Comparison of ENCODE assay signal across 9 mouse cellular contexts in genomic region chr14:4110426-4110825, GRCm38 (mm10). TPM values are rescaled to one million over a fixed set of nuclear protein-coding genes. Genes with fewer than 3 reads are reported as not detected.
DNase-seq lines count a peak whose midpoint lies in the region; ATAC-seq and TF ChIP-seq lines count a peak whose summit lies in the region.
"Not testable (repeated sequence)": the region's sequence is repeated elsewhere in the genome, so short reads cannot be mapped to it uniquely, and the experiment has no call there.
"Had no signal": no experiment of that assay in that cellular context is flagged by ENCODE, and none has a peak within 500 bp of the region (broad histone marks: within the 10 kb centered on the region; RNA-seq: fewer than 3 reads in every experiment).

Gm8108 (plus strand) TSS chr14:4110526.

- WGBS in kidney, adult 2 months, result 2% methylated on average over 31 of the region's 37 CpGs
- WGBS in limb, embryonic 14.5 days, result 6% methylated on average over 16 of the region's 37 CpGs
- 5% methylated on average over 28 of the region's 37 CpGs for WGBS in midbrain, embryonic 13.5 days
- WGBS in small intestine, adult 2 months, result 3% methylated on average over 35 of the region's 37 CpGs

- not testable (repeated sequence) for H3K4me1 ChIP-seq in kidney, adult 2 months (ENCODE audit: control insufficient read depth, insufficient read depth, low read length); limb, embryonic 14.5 days (ENCODE audit: control insufficient read depth, insufficient read depth, low read length); midbrain, embryonic 13.5 days (replicated peaks); small intestine, adult 2 months (ENCODE audit: control insufficient read depth, insufficient read depth, insufficient read length, low read length)

- peak within 1 kb of the TSS; percentile 24; the same call in 1 of the 2 replicates for H3K27ac ChIP-seq in gastrocnemius, adult 2 months
- H3K27ac ChIP-seq in kidney, adult 2 months (ENCODE audit: insufficient read depth, low read depth, low read length); limb, embryonic 14.5 days (replicated peaks; ENCODE audit: low read depth, low read length); midbrain, embryonic 13.5 days; small intestine, adult 2 months (ENCODE audit: insufficient read depth, low read depth, low read length): not testable (repeated sequence)

- H3K4me3 ChIP-seq in gastrocnemius, adult 2 months, result peak within 1 kb of the TSS; percentile 48
- peak within 1 kb of the TSS; percentile 28; the same call in 1 of the 2 replicates for H3K4me3 ChIP-seq in kidney, adult 2 months (ENCODE audit: insufficient read depth, low read depth, low read length)
- H3K4me3 ChIP-seq in limb, embryonic 14.5 days (replicated peaks; ENCODE audit: low read length), result peak within 1 kb of the TSS; percentile 33
- peak within 1 kb of the TSS; percentile 46 for H3K4me3 ChIP-seq in midbrain, embryonic 13.5 days (replicated peaks)
- peak within 1 kb of the TSS; percentile 24 for H3K4me3 ChIP-seq in small intestine, adult 2 months (ENCODE audit: low read depth, low read length)

- H3K9ac ChIP-seq in limb, embryonic 14.5 days (ENCODE audit: low read depth, low read length, severe bottlenecking), result 0 out of 2 replicates have a peak within 1 kb of the TSS, but pooled peaks have one; percentile 12
- H3K9ac ChIP-seq in midbrain, embryonic 13.5 days (replicated peaks), result peak within 1 kb of the TSS; percentile 53

- not testable (repeated sequence) for H3K36me3 ChIP-seq in kidney, adult 2 months (ENCODE audit: control insufficient read depth, insufficient read depth, low read length); limb, embryonic 14.5 days (ENCODE audit: control insufficient read depth, insufficient read depth, low read length); midbrain, embryonic 13.5 days; small intestine, adult 2 months (ENCODE audit: control insufficient read depth, insufficient read depth, low read length)

- not testable (repeated sequence) for H3K9me3 ChIP-seq in limb, embryonic 14.5 days (ENCODE audit: control insufficient read depth, low read length); midbrain, embryonic 13.5 days

- peak within 1 kb of the TSS; percentile 45 for H3K4me2 ChIP-seq in limb, embryonic 14.5 days (replicated peaks; ENCODE audit: low read depth, low read length, severe bottlenecking)
- peak within 1 kb of the TSS; percentile 56 for H3K4me2 ChIP-seq in midbrain, embryonic 13.5 days (replicated peaks)

- DNase-seq in CD4-positive, CD25-positive, alpha-beta regulatory T cell, adult 2 months (ENCODE audit: low read depth, low spot score), result peak; percentile 0
- DNase-seq in embryo, embryonic 11 days, result peak; percentile 14
- DNase-seq in gastrocnemius, adult 2 months, result peak; percentile 51
- DNase-seq in heart, postnatal 14 days, result peak; percentile 17 to 28
- peak; percentile 16 for DNase-seq in kidney, adult 2 months
- peak; percentile 1 for DNase-seq in limb, embryonic 14.5 days (ENCODE audit: low spot score)

- intact Hi-C loops in gastrocnemius, adult 2 months (cut with DNase I); heart, postnatal 14 days (cut with DNase I): not testable (repeated sequence)

- TF ChIP-seq POLR2A in kidney, adult 2 months (IDR thresholded peaks at IDR 0.05; ENCODE audit: low read depth, low read length); limb, embryonic 14.5 days (IDR thresholded peaks at IDR 0.05; ENCODE audit: borderline replicate concordance, extremely low read depth, insufficient read depth, insufficient read length); small intestine, adult 2 months (IDR thresholded peaks at IDR 0.05; ENCODE audit: low read depth, low read length): not testable (repeated sequence)

- not testable (repeated sequence) for H3K27me3 ChIP-seq in kidney, adult 2 months (replicated peaks; ENCODE audit: control insufficient read depth, insufficient read depth, low read length); limb, embryonic 14.5 days (ENCODE audit: control insufficient read depth, insufficient read depth, low read length); midbrain, embryonic 13.5 days; small intestine, adult 2 months (ENCODE audit: control insufficient read depth, insufficient read depth, low read length)

- ATAC-seq in limb, embryonic 14.5 days (ENCODE audit: low FRiP score, low read depth); midbrain, embryonic 13.5 days: not testable (repeated sequence)

- not testable (repeated sequence) for TF ChIP-seq CTCF in gastrocnemius, adult 2 months (IDR thresholded peaks at IDR 0.05); kidney, adult 2 months (conservative IDR thresholded peaks at IDR 0.05; ENCODE audit: insufficient read depth, insufficient read length, low read depth, low read length); small intestine, adult 2 months (IDR thresholded peaks at IDR 0.05; ENCODE audit: extremely low read depth, insufficient read length, insufficient replicate concordance, low read depth, low read length)

RNA-seq across cellular contexts. Expression of gene Gm8108, which starts in this region (rescaled TPM):
- total RNA-seq in gastrocnemius, adult 2 months (2021), result not detected
- 1 to 10 TPM; 1.6 to 2.5 TPM for total RNA-seq in heart, postnatal 14 days (2021)
- not detected in 2 replicates for polyA plus RNA-seq in kidney, adult 2 months (2012; rRNA removed)
- polyA plus RNA-seq in limb, embryonic 14.5 days (2012; rRNA removed), result 1.9 and 2.0 TPM in 2 replicates
- 0.45 and 1.1 TPM in 2 replicates for polyA plus RNA-seq in limb, embryonic 14.5 days (2014; fragmentation: Nextera tagmentation; extraction: Ambion mirVana)
- 2.7 and 4.6 TPM in 2 replicates for polyA plus RNA-seq in midbrain, embryonic 13.5 days (2015; fragmentation: Nextera tagmentation; extraction: Ambion mirVana)
- not detected in 2 replicates for polyA plus RNA-seq in small intestine, adult 2 months (2012; rRNA removed)
- polyA plus RNA-seq: liver, embryonic 13.5 days had no signal

Comparison
In these comparisons a context has a peak if more than half of its experiments do, and no peak if none do; other contexts are left out.
1. Peak in DNase-seq, H3K4me3 ChIP-seq and H3K27ac ChIP-seq in gastrocnemius, adult 2 months; RNA of the gene not detected or under 1 TPM.
2. Peak in DNase-seq and H3K4me3 ChIP-seq in kidney, adult 2 months; RNA of the gene not detected or under 1 TPM.
3. DNase-seq: peak in every context shown above with its lines; median percentile 51 in gastrocnemius, adult 2 months; 22 in heart, postnatal 14 days; 16 in kidney, adult 2 months; 14 in embryo, embryonic 11 days; 1 in limb, embryonic 14.5 days; 0 in CD4-positive, CD25-positive, alpha-beta regulatory T cell, adult 2 months.